Mouse (Mus musculus): ENCODE measurements at regions not wholly inside any gene's neighbourhood (a gene's known extent, or its start where the extent isn't known, plus 50 kb on each side); places are given as distances from the start of the nearest gene placed in this dataset.
"Not testable (repeated sequence)": the region's sequence is repeated elsewhere in the genome, so short reads cannot be mapped to it uniquely, and the experiment has no call there.

DNA sequence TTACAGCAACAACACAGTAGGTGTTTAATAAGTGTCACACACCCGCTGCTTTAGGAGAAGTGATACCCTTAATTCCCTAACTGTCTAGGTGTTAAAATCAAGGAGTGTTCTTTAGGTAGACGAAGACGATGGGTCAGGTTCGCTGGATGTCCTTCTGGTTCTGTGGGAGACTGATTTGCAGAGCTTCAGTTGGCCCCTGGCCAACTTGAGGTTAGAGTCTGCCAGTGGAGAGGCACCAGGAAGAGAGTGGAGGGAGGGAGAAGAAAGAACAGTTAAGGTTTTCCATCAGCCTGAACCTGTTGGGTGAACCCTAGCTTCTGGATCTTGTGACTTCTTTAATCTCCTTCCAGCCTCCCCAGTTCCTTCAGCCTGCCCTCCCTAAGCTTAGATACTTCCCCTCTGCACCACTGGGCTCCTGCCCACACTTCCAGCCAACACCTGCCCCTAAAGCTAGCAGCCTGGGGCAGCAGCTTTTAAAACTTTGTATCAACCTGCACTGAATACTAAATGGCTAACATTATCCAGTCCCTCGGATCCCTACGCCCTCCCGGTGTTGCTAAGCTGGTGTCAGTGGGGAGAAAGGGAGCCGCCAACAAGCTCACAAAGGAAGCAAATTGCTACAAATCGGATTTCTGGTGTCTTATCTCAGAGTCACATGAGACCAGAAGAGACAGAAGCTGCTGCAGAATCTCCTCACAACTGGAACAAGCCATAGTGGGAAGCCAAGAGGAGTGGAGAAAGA, 62.1 kb upstream of the Adgrl1 start:
- no peak for DNase-seq (ENCODE audit: low spot score in 2 of 2)

DNA sequence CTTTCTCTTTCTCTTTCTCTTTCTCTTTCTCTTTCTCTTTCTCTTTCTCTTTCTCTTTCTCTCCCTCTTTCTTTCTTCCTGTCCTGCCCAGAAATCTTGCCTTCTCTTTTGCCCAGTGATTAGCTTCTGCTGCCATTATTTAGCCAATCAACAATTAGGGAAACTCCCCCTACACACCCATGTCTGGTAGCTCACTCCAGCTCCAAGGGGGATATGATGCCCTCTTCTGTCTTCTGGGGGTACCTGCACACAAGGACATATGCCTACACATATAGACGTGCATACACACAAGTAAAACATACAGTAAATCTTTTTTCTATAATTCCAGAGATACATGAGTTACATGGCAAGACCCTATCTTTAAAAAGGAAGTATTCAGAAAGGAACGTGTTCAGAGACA, 70.1 kb upstream of the Adgrl1 start:
- DNase-seq (ENCODE audit: low spot score in 2 of 2) = no peak

GRCm38 (mm10) chr8:83824925-83825680, 74.8 kb upstream of the Adgrl1 start:
- DNase-seq (ENCODE audit: low spot score in 2 of 2) = no peak

GRCm38 (mm10) chr8:83819086-83819485, 78.0 kb upstream of the Adgre5 start:
- no peak for DNase-seq (ENCODE audit: low spot score in 2 of 2)

DNA sequence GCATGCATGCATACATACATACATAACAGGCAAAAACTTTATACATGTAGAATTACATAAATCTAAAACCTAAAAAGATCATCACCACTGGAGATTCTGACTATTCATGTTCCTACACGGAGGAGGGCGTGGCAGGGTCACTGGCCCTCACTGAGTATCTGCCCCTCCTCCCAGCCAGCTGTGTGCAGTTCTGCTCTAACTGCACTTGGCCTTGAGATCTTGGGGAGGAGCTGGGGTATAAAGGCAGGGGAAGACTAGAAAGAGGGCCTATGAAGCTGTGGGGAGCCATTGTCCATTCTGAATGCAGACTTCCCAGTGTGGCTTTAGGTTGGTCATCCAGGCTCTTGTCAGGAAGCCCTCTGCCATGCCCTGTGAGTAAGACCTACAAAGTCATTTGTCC, 69.5 kb upstream of the Adgre5 start:
- DNase-seq (ENCODE audit: low spot score in 2 of 2) = no peak

DNA sequence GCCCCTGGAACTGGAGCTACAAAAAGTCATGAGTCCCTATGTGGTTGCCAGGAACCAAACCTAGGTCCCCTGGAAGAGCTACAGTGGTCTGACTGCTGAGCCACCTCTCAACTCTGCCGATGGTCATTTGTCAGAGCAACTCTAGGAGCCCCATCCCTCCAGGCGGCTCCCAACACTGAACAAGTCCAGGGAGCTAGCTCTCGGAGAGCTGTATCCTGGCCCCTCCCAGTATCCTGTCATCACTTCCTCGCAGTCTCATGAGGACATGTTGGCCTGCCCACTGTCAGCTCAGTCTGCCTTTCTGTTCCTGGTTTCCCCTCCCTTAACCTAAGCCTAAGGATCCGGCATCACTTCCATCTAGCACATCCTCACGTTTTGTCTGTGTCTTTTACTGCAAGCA, 64.5 kb upstream of the Adgre5 start:
- no peak for DNase-seq (ENCODE audit: low spot score in 2 of 2)

GRCm38 (mm10) chr8:83803312-83803711, 62.2 kb upstream of the Adgre5 start:
- DNase-seq (ENCODE audit: low spot score in 2 of 2) = not testable (repeated sequence)

- DNase-seq (ENCODE audit: low spot score in 2 of 2) = no peak
These were observed 61.4 kb upstream of the Adgre5 start for GRCm38 (mm10) chr8:83802506-83802905.

DNA sequence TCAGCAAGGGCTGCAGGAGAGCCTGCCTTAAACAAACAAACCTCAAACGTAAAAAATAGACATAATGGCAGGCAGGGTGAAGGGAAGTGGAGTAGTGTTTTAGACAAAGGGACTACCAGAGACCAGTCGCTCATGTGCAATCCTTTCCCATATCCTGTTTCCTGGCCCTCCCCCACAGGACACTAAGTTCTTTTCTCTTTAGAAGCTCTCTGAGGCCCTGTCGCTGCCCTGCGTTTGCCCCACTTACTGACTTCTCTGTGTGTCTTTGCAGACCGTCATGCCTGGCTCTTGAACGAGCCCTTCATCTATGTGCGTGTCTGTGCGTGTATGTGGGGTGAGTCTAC, 58.5 kb upstream of the Adgre5 start:
- DNase-seq (ENCODE audit: low spot score in 2 of 2) = no peak

GRCm38 (mm10) chr8:83798881-83799606, 57.9 kb upstream of the Adgre5 start:
- no peak for DNase-seq (ENCODE audit: low spot score in 2 of 2)

DNA sequence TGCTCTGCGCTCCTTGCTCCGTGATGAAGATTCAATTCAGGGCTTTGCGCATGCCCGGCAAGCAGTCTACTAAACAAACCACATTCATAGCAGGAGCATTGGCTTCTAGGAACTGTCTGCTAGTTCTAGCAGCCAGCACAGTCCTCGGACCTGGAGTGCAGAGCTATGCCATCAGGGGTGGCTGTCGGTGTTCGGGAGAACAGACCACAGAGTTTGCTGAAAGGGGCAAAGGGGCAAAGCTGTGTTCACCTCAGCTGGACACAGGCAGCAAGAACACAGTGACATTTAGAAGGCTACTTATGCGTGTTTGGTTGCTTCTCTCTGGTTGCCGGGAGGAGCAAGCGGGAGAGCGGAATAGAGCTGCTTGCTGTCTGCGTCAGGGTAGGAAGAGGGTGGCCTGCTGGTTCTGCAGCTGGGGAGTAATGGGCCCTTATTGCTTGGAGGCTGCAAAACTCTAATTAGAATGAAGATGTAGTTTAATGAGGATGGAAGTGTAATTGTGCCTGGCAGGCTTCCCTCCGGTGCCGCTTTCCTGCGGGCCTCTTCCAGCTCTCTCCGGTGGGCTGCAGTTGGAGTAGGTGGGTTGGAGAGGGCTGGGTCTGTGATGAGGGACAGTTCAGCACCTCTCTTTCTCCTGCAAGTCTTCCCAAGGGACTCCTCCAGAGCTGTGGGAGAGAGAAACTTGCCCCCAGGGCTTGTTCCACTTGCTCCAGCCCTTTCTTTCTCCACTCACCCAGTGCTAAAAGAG, 52.5 kb upstream of the Adgre5 start:
- DNase-seq (ENCODE audit: low spot score in 2 of 2) = peak; percentile 16 to 54
